Mouse (Mus musculus) kidney, adult 10 weeks (tissue): ENCODE data around the gene Prss1. TPM values are rescaled to one million over a fixed set of nuclear protein-coding genes. Genes with fewer than 3 reads are reported as not detected.

Experiments used
- polyA plus RNA-seq: library from polyadenylated mRNA; stranded (reverse); fragments of 350-450 nt; fragmentation: Illumina TruSeq; extraction: RNeasy Lipid Tissue Mini Kit (QIAGEN cat#74804); gene quantifications from one replicate; pipeline ENCODE4 v1.2.3, GENCODE M21; 2014; ENCODE audit warnings: low read depth, low replicate concordance

Prss1 gene
- not detected for polyA plus RNA-seq

GRCm38 (mm10) chr6:41458632-41459031 is at the start of gene Prss1:
Gene Prss1, plus strand, starts transcription at chr6:41458932.

DNA sequence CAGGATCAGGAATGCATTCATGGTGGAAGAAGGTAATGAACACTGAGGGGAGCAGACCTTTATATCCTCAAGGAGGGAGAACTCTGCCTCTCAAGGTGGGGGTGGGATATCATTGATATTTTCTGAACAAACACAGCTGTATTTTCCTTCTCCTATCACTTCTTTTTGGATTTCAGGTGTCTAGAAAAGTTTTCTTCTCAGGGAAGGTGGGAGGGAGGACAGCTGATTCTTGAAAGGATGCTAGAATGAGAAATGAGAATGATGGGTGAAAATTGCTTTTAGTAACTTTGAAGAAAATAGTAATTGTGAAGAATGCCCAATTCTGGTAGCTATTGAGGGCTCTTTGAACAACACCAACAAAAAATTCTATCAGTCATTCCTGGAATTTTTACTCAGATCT is 12.7 kb upstream of the Prss1 start, which contains the start of gene Gm10334:
Gene Gm10334, minus strand, starts transcription at position 101 of the 400 bp plus-strand sequence.

Other genes starting within 250 kb of the Prss1 start
- gene Try4, start 156.7 kb upstream of the Prss1 start, polyA plus RNA-seq = not detected
- not detected for gene Try5, start 142.1 kb upstream of the Prss1 start, polyA plus RNA-seq
- not detected for gene Try10, start 104.8 kb upstream of the Prss1 start, polyA plus RNA-seq
- gene Prss3, start 81.3 kb upstream of the Prss1 start, polyA plus RNA-seq = not detected
- gene Gm5771, start 66.6 kb upstream of the Prss1 start, polyA plus RNA-seq = not detected
- gene Gm10334, start 12.8 kb upstream of the Prss1 start, polyA plus RNA-seq = not detected
- gene Prss2, start 62.9 kb downstream of the Prss1 start, polyA plus RNA-seq = not detected
- gene Ephb6, start 146.6 kb downstream of the Prss1 start, polyA plus RNA-seq = not detected
- 0.20 TPM for gene Trpv6, start 177.5 kb downstream of the Prss1 start, polyA plus RNA-seq
- gene Trpv5, start 221.8 kb downstream of the Prss1 start, polyA plus RNA-seq = 26.6 TPM
- gene Llcfc1, start 225.5 kb downstream of the Prss1 start, polyA plus RNA-seq = 0.93 TPM
- gene Kel, start 245.4 kb downstream of the Prss1 start, polyA plus RNA-seq = not detected